Mouse (Mus musculus) MEL (cell line): ENCODE measurements around the gene Ptprj. TPM values are rescaled to one million over a fixed set of nuclear protein-coding genes. Genes with fewer than 3 reads are reported as not detected.
"Not testable (repeated sequence)": the region's sequence is repeated elsewhere in the genome, so short reads cannot be mapped to it uniquely, and the experiment has no call there.

Experiments
- DNase-seq: peaks from one replicate; pipeline ENCODE4 v3.0.0; 2011; ENCODE audit warnings: low read depth, low spot score
- H3K27ac ChIP-seq: 2 replicates; pipeline ENCODE4 v1.5.1; 2012; ENCODE audit warnings: low read depth, mild to moderate bottlenecking, control low read depth, low read length, moderate library complexity; ENCODE audit not compliant: control insufficient read depth
- H3K27me3 ChIP-seq, 2 experiments: fragments of 150-350 bp in 1 of 2; sonication (generic) in 1 of 2; 2 replicates each; pipeline ENCODE4 v1.6.1; 2012; ENCODE audit warnings: low read length in 2 of 2, mild to moderate bottlenecking in 2 of 2, improper control_type of control experiment in 1 of 2, moderate library complexity in 1 of 2; ENCODE audit not compliant: insufficient read depth in 2 of 2, control insufficient read depth in 1 of 2
- H3K36me3 ChIP-seq, 2 experiments: 2 replicates each; pipeline ENCODE4 v1.6.1; 2012 to 2014; ENCODE audit warnings: low read length in 2 of 2, improper control_type of control experiment in 1 of 2, inconsistent platforms in 1 of 2, mild to moderate bottlenecking in 1 of 2; ENCODE audit not compliant: insufficient read depth in 2 of 2, control insufficient read depth in 1 of 2
- H3K4me1 ChIP-seq, 2 experiments: fragments of 150-350 bp in 1 of 2; sonication (generic) in 1 of 2; 2 replicates each; pipeline ENCODE4 v1.6.1; 2012; ENCODE audit warnings: low read length in 2 of 2, improper control_type of control experiment in 1 of 2, mild to moderate bottlenecking in 1 of 2; ENCODE audit not compliant: insufficient read depth in 2 of 2, control insufficient read depth in 1 of 2
- H3K4me3 ChIP-seq, 2 experiments: fragments of 150-350 bp in 1 of 2; sonication (generic) in 1 of 2; 2 replicates each; pipeline ENCODE4 v1.5.1; 2012; ENCODE audit warnings: low read depth in 2 of 2, low read length in 2 of 2, mild to moderate bottlenecking in 2 of 2, moderate library complexity in 2 of 2, control low read depth in 1 of 2, improper control_type of control experiment in 1 of 2; ENCODE audit not compliant: control insufficient read depth in 1 of 2, insufficient read depth in 1 of 2
- H3K79me2 ChIP-seq: 2 replicates; pipeline ENCODE4 v1.6.1; 2012; ENCODE audit warnings: mild to moderate bottlenecking, low read length, moderate library complexity; ENCODE audit not compliant: control insufficient read depth, poor library complexity, insufficient read depth
- H3K9ac ChIP-seq: 2 replicates; pipeline ENCODE4 v1.6.1; 2012; ENCODE audit warnings: low read depth, mild to moderate bottlenecking, control low read depth, low read length, moderate library complexity; ENCODE audit not compliant: control insufficient read depth, poor library complexity, severe bottlenecking
- H3K9me3 ChIP-seq: fragments of 150-350 bp; sonication (generic); replicated peaks from 2 replicates; pipeline ENCODE4 v1.6.1; 2012; ENCODE audit warnings: mild to moderate bottlenecking, low read length, improper control_type of control experiment, moderate library complexity; ENCODE audit not compliant: insufficient read depth
- BHLHE40 ChIP-seq: IDR thresholded peaks from 2 replicates; pipeline ENCODE4 v1.6.1; 2012; ENCODE audit warnings: low read depth, mild to moderate bottlenecking, inconsistent platforms, low read length, improper control_type of control experiment, borderline replicate concordance
- CHD1 ChIP-seq: IDR thresholded peaks from 2 replicates; pipeline ENCODE4 v1.6.1; 2012; ENCODE audit warnings: low read depth, mild to moderate bottlenecking, inconsistent platforms, low read length, improper control_type of control experiment
- CHD2 ChIP-seq: IDR thresholded peaks from 2 replicates; pipeline ENCODE4 v1.6.1; 2011; ENCODE audit warnings: low read length, improper control_type of control experiment
- E2F4 ChIP-seq: IDR thresholded peaks from 2 replicates; pipeline ENCODE4 v1.6.1; 2011; ENCODE audit warnings: low read depth, low read length, improper control_type of control experiment, borderline replicate concordance
- EP300 ChIP-seq, 2 experiments: IDR thresholded peaks; 2 replicates each; pipeline ENCODE4 v1.6.1; 2011; ENCODE audit warnings: improper control_type of control experiment in 2 of 2, low read length in 2 of 2, low read depth in 1 of 2, mild to moderate bottlenecking in 1 of 2
- GABPA ChIP-seq: IDR thresholded peaks from 2 replicates; pipeline ENCODE4 v1.6.1; 2012; ENCODE audit warnings: low read depth, mild to moderate bottlenecking, inconsistent platforms, low read length, improper control_type of control experiment, moderate library complexity
- JUND ChIP-seq: IDR thresholded peaks from 2 replicates; pipeline ENCODE4 v1.6.1; 2011; ENCODE audit warnings: low read depth, mild to moderate bottlenecking, improper control_type of control experiment, low read length
- MAFK ChIP-seq: IDR thresholded peaks from 2 replicates; pipeline ENCODE4 v1.6.1; 2011; ENCODE audit warnings: low read depth, mild to moderate bottlenecking, low read length, improper control_type of control experiment, borderline replicate concordance
- MAX ChIP-seq: IDR thresholded peaks from 2 replicates; pipeline ENCODE4 v1.6.1; 2011; ENCODE audit warnings: low read length, improper control_type of control experiment
- MAZ ChIP-seq: IDR thresholded peaks from 2 replicates; pipeline ENCODE4 v1.6.1; 2012; ENCODE audit warnings: low read depth, mild to moderate bottlenecking, inconsistent platforms, low read length, improper control_type of control experiment
- MXI1 ChIP-seq: IDR thresholded peaks from 2 replicates; pipeline ENCODE4 v1.6.1; 2011; ENCODE audit warnings: mild to moderate bottlenecking, low read depth, low read length, improper control_type of control experiment
- MYB ChIP-seq: IDR thresholded peaks from 2 replicates; pipeline ENCODE4 v1.6.1; 2011; ENCODE audit warnings: mild to moderate bottlenecking, low read depth, low read length, improper control_type of control experiment
- RAD21 ChIP-seq: IDR thresholded peaks from 2 replicates; pipeline ENCODE4 v1.6.1; 2011; ENCODE audit warnings: mild to moderate bottlenecking, low read depth, low read length, improper control_type of control experiment
- RCOR1 ChIP-seq: IDR thresholded peaks from 2 replicates; pipeline ENCODE4 v1.6.1; 2012; ENCODE audit warnings: low read depth, mild to moderate bottlenecking, inconsistent platforms, low read length, improper control_type of control experiment
- TAL1 ChIP-seq: IDR thresholded peaks from 2 replicates; pipeline ENCODE4 v1.6.1; 2012; ENCODE audit warnings: mild to moderate bottlenecking, inconsistent platforms, low read length, moderate library complexity, mixed read lengths
- TBP ChIP-seq: IDR thresholded peaks from 2 replicates; pipeline ENCODE4 v1.8.0; 2011; ENCODE audit warnings: low read depth, low read length, improper control_type of control experiment
- UBTF ChIP-seq: IDR thresholded peaks from 2 replicates; pipeline ENCODE4 v1.6.1; 2012; ENCODE audit warnings: low read depth, mild to moderate bottlenecking, inconsistent platforms, low read length, improper control_type of control experiment, moderate library complexity, borderline replicate concordance; ENCODE audit not compliant: insufficient read depth
- ZC3H11A ChIP-seq: IDR thresholded peaks from 2 replicates; pipeline ENCODE4 v1.6.1; 2012; ENCODE audit warnings: low read depth, mild to moderate bottlenecking, inconsistent platforms, low read length, improper control_type of control experiment
- ZMIZ1 ChIP-seq: IDR thresholded peaks from 2 replicates; pipeline ENCODE4 v1.6.1; 2012; ENCODE audit warnings: low read depth, mild to moderate bottlenecking, inconsistent platforms, low read length, improper control_type of control experiment, moderate library complexity
- polyA plus RNA-seq, 2 experiments: library from polyadenylated mRNA; stranded (reverse) in 1 of 2; unstranded in 1 of 2; fragments of >175 nt in 1 of 2; fragments of >200 nt in 1 of 2; gene quantifications; 2 replicates each; pipeline versions ENCODE4 v1.2.1 to v1.2.4; 2012; ENCODE audit warnings: low replicate concordance in 2 of 2, low read depth in 1 of 2; ENCODE audit not compliant: insufficient read length in 2 of 2, insufficient read depth in 1 of 2, missing spikeins in 1 of 2
- total RNA-seq: library from RNA; depleted of rRNA; stranded (reverse); fragments of 300-350 nt; gene quantifications from 2 replicates; pipeline ENCODE4 v1.2.3, GENCODE M21; 2012

Ptprj gene
- total and polyA plus RNA-seq, 3 experiments, result 6.4 to 10.2 TPM; not detected in 1

- Histone ChIP-seq H3K9me3 (no peaks in the 10 kb centered on the region), H3K27me3 (no peaks in the 10 kb centered on the region), H3K36me3 (no peaks in the 10 kb centered on the region; a peak in 2 of 4 replicates), H3K79me2 (no peaks in the 10 kb centered on the region), H3K27ac (no peak overlapping the region), H3K9ac (no peak overlapping the region), H3K4me3 (no peak overlapping the region), H3K4me1 (no peaks in the 10 kb centered on the region)
- no peak for DNase-seq
- TF ChIP-seq MAZ (no peak), MXI1 (no peak), MAX (no peak)
Measured at GRCm38 (mm10) chr2:90448967-90449740, 131.3 kb downstream of the Ptprj start.

GRCm38 (mm10) chr2:90443811-90444210 is 136.6 kb downstream of the Ptprj start:
- H3K4me3 ChIP-seq, result no peak overlapping the region
- TF ChIP-seq MAZ (no peak), MXI1 (no peak), CHD1 (no peak), UBTF (no peak), ZMIZ1 (no peak), E2F4 (no peak), TBP (no peak), CHD2 (no peak), MYB (no peak), RCOR1 (no peak), ZC3H11A (no peak), BHLHE40 (no peak), EP300 (IDR thresholded peaks at IDR 0.05; ENCODE audit: low read depth in 1 of 2, low read length in 2 of 2) (no peak), MAFK (no peak), RAD21 (no peak), JUND (no peak), MAX (no peak), GABPA (no peak), TAL1 (no peak)
- H3K27ac ChIP-seq, result no peak overlapping the region
- H3K9me3 ChIP-seq, result no peaks in the 10 kb centered on the region
- no peaks in the 10 kb centered on the region for H3K27me3 ChIP-seq
- H3K4me1 ChIP-seq, result no peaks in the 10 kb centered on the region
- H3K36me3 ChIP-seq, result no peaks in the 10 kb centered on the region; a peak in 2 of 4 replicates
- no peak for DNase-seq
- no peak overlapping the region for H3K9ac ChIP-seq
- H3K79me2 ChIP-seq, result no peaks in the 10 kb centered on the region

- not testable (repeated sequence) for H3K27ac ChIP-seq, H3K79me2 ChIP-seq, H3K4me3 ChIP-seq, H3K27me3 ChIP-seq, H3K9me3 ChIP-seq, H3K4me1 ChIP-seq, DNase-seq, H3K36me3 ChIP-seq, H3K9ac ChIP-seq
Measured at GRCm38 (mm10) chr2:90441811-90442210, 138.6 kb downstream of the Ptprj start.

GRCm38 (mm10) chr2:90440169-90440568 is 140.3 kb downstream of the Ptprj start:
- not testable (repeated sequence) for H3K9ac ChIP-seq, H3K27me3 ChIP-seq, H3K36me3 ChIP-seq, H3K27ac ChIP-seq, H3K9me3 ChIP-seq, H3K79me2 ChIP-seq, DNase-seq, H3K4me1 ChIP-seq, H3K4me3 ChIP-seq
